Mouse (Mus musculus) erythroblast, embryonic 14.5 days (primary cell): ENCODE measurements around the gene Cd9. TPM values are rescaled to one million over a fixed set of nuclear protein-coding genes. Genes with fewer than 3 reads are reported as not detected.

Source experiments
- H3K27me3 ChIP-seq: 2 replicates; pipeline ENCODE4 v1.6.1; 2012; ENCODE audit warnings: inconsistent platforms; ENCODE audit not compliant: control insufficient read depth
- H3K36me3 ChIP-seq: 2 replicates; pipeline ENCODE4 v1.6.1; 2012; ENCODE audit warnings: mild to moderate bottlenecking, inconsistent platforms; ENCODE audit not compliant: control insufficient read depth
- H3K4me1 ChIP-seq: 2 replicates; pipeline ENCODE4 v1.6.1; 2012; ENCODE audit warnings: inconsistent platforms; ENCODE audit not compliant: control insufficient read depth
- H3K4me3 ChIP-seq: replicated peaks from 2 replicates; pipeline ENCODE3; 2012; ENCODE audit warnings: moderate library complexity, mild to moderate bottlenecking, inconsistent platforms
- H3K9me3 ChIP-seq: 2 replicates; pipeline ENCODE4 v1.6.1; 2012; ENCODE audit warnings: low read length, inconsistent platforms, mixed read lengths; ENCODE audit not compliant: control insufficient read depth
- GATA1 ChIP-seq: IDR thresholded peaks from 2 replicates; pipeline ENCODE4 v1.6.1; 2012; ENCODE audit warnings: low read length, inconsistent platforms, mixed read lengths
- TAL1 ChIP-seq: IDR thresholded peaks from 3 replicates; pipeline ENCODE4 v1.6.1; 2012; ENCODE audit warnings: low read length, inconsistent platforms, mixed read lengths
- polyA plus RNA-seq: library from polyadenylated mRNA; stranded (reverse); fragments of >175 nt; gene quantifications from 2 replicates; pipeline ENCODE4 v1.2.3, GENCODE M21; 2012

Gene Cd9
- polyA plus RNA-seq, 1 experiment, result not detected

- peaks cover 16% of the 10 kb centered on the region for H3K4me1 ChIP-seq
- no peaks in the 10 kb centered on the region for H3K36me3 ChIP-seq
- no peaks in the 10 kb centered on the region for H3K9me3 ChIP-seq
- H3K27me3 ChIP-seq, result no peaks in the 10 kb centered on the region
- H3K4me3 ChIP-seq, result no peak overlapping the region
- TF ChIP-seq TAL1 (no peak), GATA1 (no peak)
Observed at GRCm38 (mm10) chr6:125425205-125426090, 69.1 kb downstream of the Cd9 start.

- Histone ChIP-seq H3K4me1 (peaks cover 16% of the 10 kb centered on the region), H3K4me3 (no peak overlapping the region), H3K9me3 (no peaks in the 10 kb centered on the region), H3K36me3 (no peaks in the 10 kb centered on the region), H3K27me3 (no peaks in the 10 kb centered on the region)
- TF ChIP-seq TAL1, result no peak
- no peak for TF ChIP-seq GATA1
Observed at GRCm38 (mm10) chr6:125424156-125424555, 70.4 kb downstream of the Cd9 start.

DNA sequence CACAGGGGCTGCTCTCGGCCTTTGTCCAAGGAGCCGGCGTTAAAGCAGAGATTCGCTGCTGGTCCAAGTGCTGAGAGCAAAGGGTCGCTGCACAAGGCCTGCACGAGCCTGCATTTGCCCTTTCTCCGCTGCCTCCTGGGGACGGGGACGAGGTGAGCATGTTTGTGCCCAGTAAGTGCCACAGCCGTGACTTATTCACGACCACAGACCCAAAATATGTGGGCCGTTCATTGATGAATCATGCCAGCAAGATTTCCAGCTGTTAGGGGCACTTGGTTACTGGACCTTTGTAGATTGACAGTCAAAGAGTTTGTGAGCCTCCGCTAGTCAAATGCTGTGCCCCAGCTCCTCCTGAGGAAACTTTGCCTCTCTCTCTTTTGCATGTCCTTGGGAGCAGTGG lies 71.1 kb downstream of the Cd9 start:
- Histone ChIP-seq H3K36me3 (no peaks in the 10 kb centered on the region), H3K4me3 (no peak overlapping the region), H3K4me1 (peaks cover 16% of the 10 kb centered on the region), H3K27me3 (no peaks in the 10 kb centered on the region), H3K9me3 (no peaks in the 10 kb centered on the region)
- TF ChIP-seq TAL1 (no peak), GATA1 (no peak)

- no peaks in the 10 kb centered on the region for H3K9me3 ChIP-seq
- TF ChIP-seq TAL1 (no peak), GATA1 (no peak)
- no peaks in the 10 kb centered on the region for H3K36me3 ChIP-seq
- no peaks in the 10 kb centered on the region for H3K27me3 ChIP-seq
- no peak overlapping the region for H3K4me3 ChIP-seq
- H3K4me1 ChIP-seq, result peaks cover 16% of the 10 kb centered on the region
Observed at GRCm38 (mm10) chr6:125423099-125423498, 71.5 kb downstream of the Cd9 start.

- TF ChIP-seq GATA1, result no peak
- TF ChIP-seq TAL1, result no peak
- Histone ChIP-seq H3K4me1 (peaks cover 16% of the 10 kb centered on the region), H3K36me3 (no peaks in the 10 kb centered on the region), H3K9me3 (no peaks in the 10 kb centered on the region), H3K4me3 (no peak overlapping the region), H3K27me3 (no peaks in the 10 kb centered on the region)
Observed at GRCm38 (mm10) chr6:125422051-125422822, 72.4 kb downstream of the Cd9 start.

DNA sequence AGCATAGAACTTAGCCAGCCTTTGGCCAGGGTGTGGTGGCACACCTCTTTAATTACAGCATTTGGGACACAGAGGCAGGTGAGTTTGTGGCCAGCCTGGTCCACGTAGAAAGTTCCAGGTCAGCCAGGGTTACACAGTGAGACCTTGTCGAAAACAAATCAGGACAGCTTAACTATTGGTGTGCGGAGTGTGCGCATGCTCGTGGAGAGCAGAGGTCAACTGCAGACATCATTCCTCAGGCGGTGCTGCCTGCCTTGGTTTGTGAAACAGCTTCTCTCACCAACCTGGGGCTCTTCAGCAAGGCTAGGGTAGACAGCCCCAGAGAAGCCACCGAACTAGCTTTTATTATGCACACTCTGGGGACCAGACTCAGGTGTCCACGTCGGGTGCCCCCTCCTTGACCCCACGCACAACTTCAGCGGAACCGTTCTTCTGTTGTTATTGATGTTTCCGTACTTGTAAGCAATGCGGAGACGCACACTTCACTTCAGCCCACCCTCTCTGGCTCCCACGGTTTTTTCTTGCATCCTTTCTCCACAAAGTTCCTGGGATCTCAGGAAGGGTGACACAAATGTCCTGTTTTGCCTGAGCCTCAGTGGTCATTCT lies 74.0 kb downstream of the Cd9 start:
- TF ChIP-seq TAL1, result no peak
- TF ChIP-seq GATA1, result no peak
- H3K36me3 ChIP-seq, result no peaks in the 10 kb centered on the region
- H3K4me1 ChIP-seq, result peaks cover 9% of the 10 kb centered on the region
- no peak overlapping the region for H3K4me3 ChIP-seq
- H3K9me3 ChIP-seq, result no peaks in the 10 kb centered on the region
- H3K27me3 ChIP-seq, result no peaks in the 10 kb centered on the region

- no peaks in the 10 kb centered on the region for H3K36me3 ChIP-seq
- no peak overlapping the region for H3K4me3 ChIP-seq
- peaks cover 9% of the 10 kb centered on the region for H3K4me1 ChIP-seq
- H3K27me3 ChIP-seq, result no peaks in the 10 kb centered on the region
- TF ChIP-seq TAL1 (no peak), GATA1 (no peak)
- H3K9me3 ChIP-seq, result no peaks in the 10 kb centered on the region
Observed at GRCm38 (mm10) chr6:125418744-125419143, 75.8 kb downstream of the Cd9 start.

GRCm38 (mm10) chr6:125413326-125413725 lies 81.3 kb downstream of the Cd9 start:
- no peak for TF ChIP-seq GATA1
- no peak for TF ChIP-seq TAL1
- H3K27me3 ChIP-seq, result no peaks in the 10 kb centered on the region
- H3K4me1 ChIP-seq, result no peaks in the 10 kb centered on the region
- H3K36me3 ChIP-seq, result no peaks in the 10 kb centered on the region
- H3K9me3 ChIP-seq, result no peaks in the 10 kb centered on the region
- H3K4me3 ChIP-seq, result no peak overlapping the region

- Histone ChIP-seq H3K4me1 (no peaks in the 10 kb centered on the region), H3K27me3 (no peaks in the 10 kb centered on the region), H3K9me3 (peaks cover 2% of the 10 kb centered on the region; the same call in 1 of the 2 replicates), H3K36me3 (no peaks in the 10 kb centered on the region), H3K4me3 (no peak overlapping the region)
- no peak for TF ChIP-seq TAL1
Observed at GRCm38 (mm10) chr6:125411661-125412060, 82.9 kb downstream of the Cd9 start.
